Mouse (Mus musculus) bone marrow, adult 2 months (tissue): ENCODE results near the gene Ankrd55.

Source experiments
- CTCF ChIP-seq: fragments of 200-500 bp; IDR thresholded peaks from 2 replicates; pipeline ENCODE4 v1.5.1; 2011; ENCODE audit warnings: low read length, control low read depth; ENCODE audit not compliant: control insufficient read depth, insufficient read depth
- POLR2A ChIP-seq: fragments of 200-500 bp; IDR thresholded peaks from 2 replicates; pipeline ENCODE4 v1.6.1; 2011; ENCODE audit warnings: low read depth, mild to moderate bottlenecking, control low read depth, low read length, borderline replicate concordance; ENCODE audit not compliant: control insufficient read depth

DNA sequence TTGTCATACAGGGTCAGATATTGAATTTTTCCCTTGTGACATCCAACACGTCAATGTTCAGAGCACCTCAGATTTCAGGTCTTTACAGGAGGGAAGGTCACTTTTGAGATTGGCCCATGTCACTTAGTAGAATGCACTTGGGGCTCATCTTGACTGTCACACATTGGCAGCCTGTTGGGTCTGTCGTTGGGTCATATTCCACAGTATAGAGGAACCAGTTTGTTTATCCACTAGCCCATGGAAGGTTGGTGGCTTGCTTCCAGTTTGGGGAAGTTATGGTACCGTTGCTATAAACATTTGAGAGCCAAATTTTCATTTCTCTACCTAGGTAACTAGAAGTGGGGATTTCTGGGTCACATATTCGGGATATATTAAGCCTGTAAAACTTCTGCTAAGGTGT is 73.3 kb downstream of the Ankrd55 start:
- TF ChIP-seq POLR2A (no peak), CTCF (no peak)
